Mouse (Mus musculus) ES-Bruce4 (cell line): ENCODE measurements around the gene Il18bp.

Experiments used
- EP300 ChIP-seq: IDR thresholded peaks from 2 replicates; pipeline ENCODE4 v1.6.1; 2011; ENCODE audit warnings: low read depth, low read length; ENCODE audit not compliant: insufficient read depth
- POLR2A ChIP-seq: IDR thresholded peaks from one replicate; pipeline ENCODE4 v1.8.1; 2011; ENCODE audit warnings: low read length; ENCODE audit not compliant: insufficient read depth

DNA sequence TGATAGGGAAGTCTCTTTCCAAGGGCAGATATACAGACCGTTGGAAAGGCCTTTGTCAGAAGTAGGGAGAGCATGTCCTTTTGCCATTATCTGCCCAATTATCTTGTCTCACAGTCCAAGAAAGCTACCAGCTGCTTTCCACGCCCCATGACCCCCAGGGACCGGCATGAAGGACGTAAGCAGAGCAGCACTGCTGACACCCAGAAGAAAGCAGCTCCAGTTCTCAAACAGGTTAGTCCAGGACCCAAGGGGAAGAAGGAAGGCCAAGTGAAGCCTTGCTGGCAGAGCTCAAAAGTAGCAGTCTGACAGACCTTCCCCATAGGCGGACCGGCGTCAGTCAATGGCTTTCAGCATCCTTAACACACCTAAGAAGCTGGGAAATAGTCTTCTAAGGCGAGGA is 5.1 kb downstream of the Il18bp start:
- no peak for TF ChIP-seq POLR2A
- TF ChIP-seq EP300 = no peak
